Mouse (Mus musculus) lung, embryonic 15.5 days (tissue): ENCODE results near the gene Ptpn22. TPM values are rescaled to one million over a fixed set of nuclear protein-coding genes. Genes with fewer than 3 reads are reported as not detected.
"Not testable (repeated sequence)": the region's sequence is repeated elsewhere in the genome, so short reads cannot be mapped to it uniquely, and the experiment has no call there.

ENCODE experiments used
- ATAC-seq: fragments of 200-750 bp; cut with Nextera tagmentation; 2 replicates; pipeline ENCODE4 v1.8.0; 2017; ENCODE audit warnings: moderate number of reproducible peaks, borderline replicate concordance; ENCODE audit not compliant: low FRiP score, low TSS enrichment; ENCODE audit errors: extremely low read depth
- H3K27ac ChIP-seq: fragments of 300-500 bp; sonication (generic); 2 replicates; pipeline ENCODE4 v1.5.1; 2015; ENCODE audit warnings: moderate library complexity, mild to moderate bottlenecking, inconsistent platforms
- H3K27me3 ChIP-seq: fragments of 300-500 bp; sonication (generic); 2 replicates; pipeline ENCODE4 v1.6.1; 2015; ENCODE audit warnings: inconsistent platforms
- H3K36me3 ChIP-seq: fragments of 300-500 bp; sonication (generic); 2 replicates; pipeline ENCODE4 v1.6.1; 2015; ENCODE audit warnings: inconsistent platforms
- H3K4me1 ChIP-seq: fragments of 300-500 bp; sonication (generic); 2 replicates; pipeline ENCODE4 v1.6.1; 2015; ENCODE audit warnings: inconsistent platforms
- H3K4me2 ChIP-seq: fragments of 300-500 bp; sonication (generic); 2 replicates; pipeline ENCODE4 v1.6.1; 2015; ENCODE audit warnings: inconsistent platforms, mild to moderate bottlenecking, moderate library complexity
- H3K4me3 ChIP-seq: fragments of 300-500 bp; sonication (generic); 2 replicates; pipeline ENCODE4 v1.5.1; 2015; ENCODE audit warnings: mild to moderate bottlenecking, inconsistent platforms
- H3K9ac ChIP-seq: fragments of 300-500 bp; sonication (generic); 2 replicates; pipeline ENCODE4 v1.6.1; 2015; ENCODE audit warnings: inconsistent platforms
- H3K9me3 ChIP-seq: fragments of 300-500 bp; sonication (generic); 2 replicates; pipeline ENCODE4 v1.6.1; 2016; ENCODE audit warnings: inconsistent platforms
- WGBS: fragments of 180-500 bp; shearing (Covaris S2); methylation state at CpG from one replicate; pipeline ENCODE4 v1.1.7; 2015; 5-methylcytosine and 5-hydroxymethylcytosine counted together
- polyA plus RNA-seq: library from polyadenylated mRNA; unstranded; fragments of >200 nt; fragmentation: Nextera tagmentation; extraction: Ambion mirVana; gene quantifications from 2 replicates; pipeline ENCODE4 v1.2.1, GENCODE M21; 2015

Ptpn22 gene
- polyA plus RNA-seq, 1 experiment from 2014 or later, result 2.5 TPM

DNA sequence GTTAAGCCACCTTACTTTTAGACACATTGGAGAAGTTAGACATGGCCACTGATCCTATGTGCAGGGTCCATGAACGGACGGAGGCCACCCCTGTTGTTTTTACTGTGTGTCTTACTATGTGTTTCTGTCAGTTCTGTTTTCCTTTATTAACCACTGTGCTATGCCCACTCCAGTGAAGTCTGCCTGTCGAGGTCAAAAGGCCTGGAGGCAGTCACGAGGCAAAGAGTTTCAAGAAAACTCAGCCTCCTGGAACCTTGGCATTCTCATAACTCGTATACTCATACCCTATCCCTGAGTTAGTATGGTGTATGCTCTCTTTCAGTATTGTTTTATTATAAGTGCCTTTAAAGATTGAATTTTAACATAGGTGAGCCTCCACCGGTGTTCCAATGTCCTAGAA lies 19.9 kb upstream of the Ptpn22 start:
- Histone ChIP-seq H3K4me1 (no peaks in the 10 kb centered on the region), H3K27ac (no peak overlapping the region), H3K27me3 (no peaks in the 10 kb centered on the region), H3K36me3 (no peaks in the 10 kb centered on the region), H3K4me2 (no peak overlapping the region), H3K9me3 (no peaks in the 10 kb centered on the region), H3K4me3 (no peak overlapping the region), H3K9ac (no peak overlapping the region)
- no peak for ATAC-seq
- WGBS, result 86% methylated on average over 6 of the region's 6 CpGs

DNA sequence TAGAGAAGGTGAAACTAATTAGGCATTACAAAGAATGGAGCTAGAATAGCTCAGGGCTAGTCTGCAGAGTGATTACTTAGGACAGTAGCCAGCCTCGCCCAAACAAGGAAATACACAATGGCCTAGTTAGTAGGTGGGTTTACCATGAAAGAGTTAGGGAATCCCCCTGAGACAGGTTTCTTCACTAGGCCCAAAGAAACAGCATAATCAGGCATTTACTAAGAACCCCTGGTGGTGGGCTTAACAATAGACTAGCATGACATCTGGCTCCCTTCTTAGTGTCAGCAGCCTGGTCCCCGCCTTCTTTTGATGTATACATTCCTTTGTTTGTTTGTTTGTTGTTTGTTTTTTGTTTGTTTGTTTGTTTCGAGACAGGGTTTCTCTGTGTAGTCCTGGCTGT lies 19.4 kb upstream of the Ptpn22 start:
- H3K4me1 ChIP-seq, H3K36me3 ChIP-seq, ATAC-seq, H3K4me2 ChIP-seq, H3K27ac ChIP-seq, H3K27me3 ChIP-seq, H3K9me3 ChIP-seq, H3K4me3 ChIP-seq, H3K9ac ChIP-seq: not testable (repeated sequence)
- 77% methylated on average over 3 of the region's 3 CpGs for WGBS

- H3K4me2 ChIP-seq, H3K27ac ChIP-seq, H3K9me3 ChIP-seq, H3K36me3 ChIP-seq, H3K27me3 ChIP-seq, H3K4me1 ChIP-seq, H3K4me3 ChIP-seq, ATAC-seq, H3K9ac ChIP-seq: not testable (repeated sequence)
- 90% methylated on average over 7 of the region's 7 CpGs for WGBS
These were observed 18.6 kb upstream of the Ptpn22 start for GRCm38 (mm10) chr3:103840946-103841345.

DNA sequence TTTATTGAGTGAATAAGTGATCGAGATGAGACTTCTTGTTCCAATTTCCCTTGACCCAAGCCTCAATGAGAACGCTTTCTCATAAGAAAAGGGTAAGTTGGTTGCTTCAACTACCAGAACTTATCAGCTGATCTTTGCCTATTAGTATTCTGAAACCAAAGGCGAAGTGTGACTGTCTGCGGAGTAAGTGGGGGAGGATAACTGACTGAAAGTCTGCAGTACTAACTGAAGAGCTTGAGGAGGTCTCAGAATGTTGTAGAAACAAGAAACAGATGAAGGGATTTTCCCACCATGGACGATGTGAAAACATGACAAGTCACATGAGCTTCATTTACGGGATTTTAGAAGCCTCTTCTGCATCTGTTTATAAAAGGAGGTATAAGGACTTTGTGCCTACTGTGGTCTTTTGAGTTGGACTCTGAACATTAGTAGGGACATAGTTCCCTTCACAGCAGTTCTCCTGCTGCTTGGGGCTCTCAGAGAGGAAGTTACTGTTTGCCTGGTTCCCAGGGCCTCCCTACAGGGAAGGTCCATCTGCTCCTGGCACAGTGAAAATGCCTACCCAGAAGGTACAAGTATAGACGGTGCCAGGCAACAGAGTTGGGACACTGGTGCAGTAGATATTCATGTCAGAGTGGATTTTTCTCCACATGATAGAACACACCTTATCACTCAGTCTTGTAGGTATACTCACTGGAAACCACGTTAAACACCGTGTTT lies 8.8 kb upstream of the Ptpn22 start:
- Histone ChIP-seq H3K27me3 (no peaks in the 10 kb centered on the region), H3K4me1 (no peaks in the 10 kb centered on the region), H3K4me3 (no peak overlapping the region), H3K9ac (no peak overlapping the region), H3K36me3 (no peaks in the 10 kb centered on the region), H3K9me3 (no peaks in the 10 kb centered on the region), H3K27ac (no peak overlapping the region), H3K4me2 (no peak overlapping the region)
- 68% methylated on average over 9 of the region's 9 CpGs for WGBS
- ATAC-seq, result no peak

GRCm38 (mm10) chr3:103851481-103851880 lies 8.1 kb upstream of the Ptpn22 start:
- H3K4me1 ChIP-seq, result no peaks in the 10 kb centered on the region
- no peak overlapping the region for H3K27ac ChIP-seq
- H3K27me3 ChIP-seq, result no peaks in the 10 kb centered on the region
- ATAC-seq, result no peak
- no peaks in the 10 kb centered on the region for H3K36me3 ChIP-seq
- no peak overlapping the region for H3K9ac ChIP-seq
- no peak overlapping the region for H3K4me2 ChIP-seq
- no peaks in the 10 kb centered on the region for H3K9me3 ChIP-seq
- 86% methylated on average over 6 of the region's 6 CpGs for WGBS
- no peak overlapping the region for H3K4me3 ChIP-seq

DNA sequence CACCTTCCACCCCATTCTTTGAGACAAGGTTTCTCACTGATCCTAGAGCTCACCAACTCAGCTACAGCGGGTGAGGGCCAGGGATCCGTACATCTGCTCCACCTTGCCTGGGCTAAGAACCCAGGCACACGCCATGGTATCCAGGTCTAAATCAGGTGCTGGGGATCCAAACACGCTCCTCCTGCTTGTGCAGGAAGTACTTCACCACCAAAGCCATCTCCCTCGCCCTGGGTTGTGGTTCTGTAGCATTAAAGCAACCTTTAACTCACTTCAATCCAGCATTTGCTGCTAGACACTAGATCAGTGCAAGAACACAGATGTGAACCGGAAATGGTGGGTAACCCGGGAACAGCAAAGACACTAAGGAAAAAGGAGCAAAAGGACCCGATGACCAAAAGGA lies 7.7 kb upstream of the Ptpn22 start:
- Histone ChIP-seq H3K9me3 (no peaks in the 10 kb centered on the region), H3K4me3 (no peak overlapping the region), H3K9ac (no peak overlapping the region), H3K4me2 (no peak overlapping the region), H3K27me3 (no peaks in the 10 kb centered on the region), H3K27ac (no peak overlapping the region), H3K36me3 (no peaks in the 10 kb centered on the region), H3K4me1 (no peaks in the 10 kb centered on the region)
- no peak for ATAC-seq
- WGBS, result 85% methylated on average over 8 of the region's 8 CpGs

- 46% methylated on average over 3 of the region's 3 CpGs for WGBS
- no peak overlapping the region for H3K4me3 ChIP-seq
- ATAC-seq, result no peak
- no peaks in the 10 kb centered on the region for H3K9me3 ChIP-seq
- H3K9ac ChIP-seq, result no peak overlapping the region
- no peaks in the 10 kb centered on the region for H3K4me1 ChIP-seq
- no peak overlapping the region for H3K27ac ChIP-seq
- H3K36me3 ChIP-seq, result no peaks in the 10 kb centered on the region
- no peak overlapping the region for H3K4me2 ChIP-seq
- H3K27me3 ChIP-seq, result no peaks in the 10 kb centered on the region
These were observed 6.9 kb upstream of the Ptpn22 start for GRCm38 (mm10) chr3:103852565-103853299.

- no peak overlapping the region for H3K27ac ChIP-seq
- ATAC-seq, result no peak
- no peak overlapping the region for H3K4me2 ChIP-seq
- H3K9ac ChIP-seq, result no peak overlapping the region
- no peaks in the 10 kb centered on the region for H3K4me1 ChIP-seq
- WGBS, result 45% methylated on average over 8 of the region's 8 CpGs
- no peaks in the 10 kb centered on the region for H3K9me3 ChIP-seq
- H3K36me3 ChIP-seq, result no peaks in the 10 kb centered on the region
- H3K4me3 ChIP-seq, result no peak overlapping the region
- no peaks in the 10 kb centered on the region for H3K27me3 ChIP-seq
These were observed 5.8 kb upstream of the Ptpn22 start for GRCm38 (mm10) chr3:103853804-103854203.

GRCm38 (mm10) chr3:103857036-103857805 lies 2.4 kb upstream of the Ptpn22 start:
- Histone ChIP-seq H3K27ac (no peak overlapping the region), H3K27me3 (no peaks in the 10 kb centered on the region), H3K36me3 (no peaks in the 10 kb centered on the region), H3K9me3 (no peaks in the 10 kb centered on the region), H3K4me2 (no peak overlapping the region), H3K4me3 (no peak overlapping the region), H3K4me1 (no peaks in the 10 kb centered on the region), H3K9ac (no peak overlapping the region)
- WGBS, result 86% methylated on average over 7 of the region's 7 CpGs
- ATAC-seq, result no peak

DNA sequence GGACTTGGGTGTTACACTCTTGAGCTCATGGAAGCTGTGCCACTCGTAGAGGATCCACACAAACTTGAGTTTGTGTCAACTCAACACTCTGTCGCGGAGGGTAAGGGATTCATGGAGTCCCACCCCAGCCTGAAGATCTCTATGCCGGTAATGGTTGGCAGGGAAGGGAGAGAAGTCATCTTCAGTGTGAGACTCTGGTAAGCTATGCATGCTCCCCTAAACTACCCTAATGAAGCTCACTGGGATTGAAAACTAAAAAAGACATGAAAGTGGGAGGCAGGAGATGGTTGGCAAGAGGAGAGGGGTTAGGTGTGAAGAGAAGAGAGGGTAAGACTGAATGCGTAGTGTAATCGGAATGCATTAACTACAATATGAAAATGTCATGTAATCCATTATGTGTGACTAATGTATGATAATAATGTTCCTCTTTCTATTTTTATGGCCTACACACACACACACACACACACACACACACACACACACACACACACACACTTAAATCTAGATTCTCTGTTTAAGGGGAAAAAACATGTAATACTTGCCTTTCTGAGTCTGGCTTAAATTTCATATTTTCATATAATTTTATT lies 1.5 kb upstream of the Ptpn22 start:
- no peak for ATAC-seq
- Histone ChIP-seq H3K36me3 (no peaks in the 10 kb centered on the region), H3K9me3 (no peaks in the 10 kb centered on the region), H3K4me2 (no peak overlapping the region), H3K4me1 (no peaks in the 10 kb centered on the region), H3K9ac (no peak overlapping the region), H3K4me3 (no peak overlapping the region), H3K27me3 (no peaks in the 10 kb centered on the region), H3K27ac (no peak overlapping the region)
- WGBS, result 79% methylated on average over 6 of the region's 6 CpGs

DNA sequence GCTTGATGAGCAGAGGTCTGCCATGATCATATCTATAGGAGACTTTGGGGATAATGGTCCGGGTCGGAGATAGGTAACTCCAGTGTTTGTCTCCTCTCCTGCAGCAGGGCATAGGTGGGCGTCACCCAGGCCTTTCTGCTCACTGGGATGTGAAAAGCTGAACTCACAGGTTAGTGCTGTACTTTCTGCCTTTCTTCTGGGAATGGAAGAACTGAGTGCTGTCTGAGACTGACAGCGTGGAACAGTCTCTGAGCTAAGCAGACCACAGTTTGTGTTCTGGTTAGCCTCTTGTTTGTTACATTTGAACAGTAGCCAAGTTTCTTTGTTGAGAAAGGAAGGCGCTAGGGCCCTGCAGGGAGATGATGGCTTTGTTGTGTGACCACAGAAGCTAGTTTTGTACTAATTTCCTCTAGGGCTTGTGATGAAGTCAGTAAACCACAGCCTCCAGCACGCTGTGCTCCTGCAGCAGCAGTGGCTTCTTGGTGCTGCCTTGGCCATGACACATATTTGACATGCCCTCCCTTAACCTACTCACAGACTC lies 326 bp downstream of the Ptpn22 start:
- no peak; the same call in 1 of the 2 replicates for ATAC-seq
- H3K9ac ChIP-seq, result no peak overlapping the region
- H3K4me3 ChIP-seq, result no peak overlapping the region
- WGBS, result 58% methylated on average over 6 of the region's 6 CpGs
- H3K4me2 ChIP-seq, result no peak overlapping the region
- H3K36me3 ChIP-seq, result no peaks in the 10 kb centered on the region
- no peaks in the 10 kb centered on the region for H3K9me3 ChIP-seq
- 0 out of 2 replicates have a peak overlapping the region, but pooled peaks have one; percentile 29 for H3K27ac ChIP-seq
- H3K4me1 ChIP-seq, result no peaks in the 10 kb centered on the region
- H3K27me3 ChIP-seq, result no peaks in the 10 kb centered on the region
